Mouse (Mus musculus) testis, postnatal 10 days (tissue): ENCODE data around the gene Parg.
A peak's percentile ranks its signal among the peaks of the same experiment; 100 is the strongest.
"Not testable (repeated sequence)": the region's sequence is repeated elsewhere in the genome, so short reads cannot be mapped to it uniquely, and the experiment has no call there.

ENCODE experiments used
- DNase-seq: peaks from one replicate; pipeline ENCODE4 v3.0.0; 2021; ENCODE audit warnings: low spot score

Parg gene

GRCm38 (mm10) chr14:32201791-32202451 lies at the start of gene Parg, which contains the start of gene Timm23:
TSS of gene Parg (plus strand) at chr14:32201949.
TSS of gene Timm23 (minus strand) at chr14:32201898.
- peak; percentile 87 for DNase-seq

GRCm38 (mm10) chr14:32152243-32152965 lies 49.3 kb upstream of the Parg start:
- no peak for DNase-seq

GRCm38 (mm10) chr14:32153156-32153555 lies 48.6 kb upstream of the Parg start:
- DNase-seq, result no peak

- DNase-seq, result no peak
Observed at GRCm38 (mm10) chr14:32154758-32155157, 47.0 kb upstream of the Parg start.

- DNase-seq, result peak; percentile 45
Observed at GRCm38 (mm10) chr14:32159150-32159670, 42.5 kb upstream of the Parg start.

- peak; percentile 98 for DNase-seq
Observed at GRCm38 (mm10) chr14:32159690-32160246, 42.0 kb upstream of the Parg start, which contains the start of gene Ncoa4. TSS of gene Ncoa4 (plus strand) at chr14:32159865.

GRCm38 (mm10) chr14:32160563-32160962 lies 41.2 kb upstream of the Parg start:
- no peak for DNase-seq

- no peak for DNase-seq
Observed at GRCm38 (mm10) chr14:32161090-32161885, 40.5 kb upstream of the Parg start.

- no peak for DNase-seq
Observed at GRCm38 (mm10) chr14:32162231-32162630, 39.5 kb upstream of the Parg start.

GRCm38 (mm10) chr14:32163203-32163888 lies 38.4 kb upstream of the Parg start:
- DNase-seq, result no peak

- DNase-seq, result no peak
Observed at GRCm38 (mm10) chr14:32164173-32165051, 37.3 kb upstream of the Parg start.

- peak; percentile 80 for DNase-seq
Observed at GRCm38 (mm10) chr14:32165278-32166061, 36.3 kb upstream of the Parg start.

- DNase-seq, result no peak
Observed at GRCm38 (mm10) chr14:32166062-32166441, 35.7 kb upstream of the Parg start.

GRCm38 (mm10) chr14:32166840-32167239 lies 34.9 kb upstream of the Parg start:
- no peak for DNase-seq

- no peak for DNase-seq
Observed at GRCm38 (mm10) chr14:32167326-32167725, 34.4 kb upstream of the Parg start.

GRCm38 (mm10) chr14:32168653-32169231 lies 33.0 kb upstream of the Parg start:
- no peak for DNase-seq

- no peak for DNase-seq
Observed at GRCm38 (mm10) chr14:32170137-32170536, 31.6 kb upstream of the Parg start.

- DNase-seq, result no peak
Observed at GRCm38 (mm10) chr14:32175310-32175709, 26.4 kb upstream of the Parg start.

GRCm38 (mm10) chr14:32176590-32176989 lies 25.2 kb upstream of the Parg start:
- not testable (repeated sequence) for DNase-seq
